Mouse (Mus musculus) telencephalon, adult 2 months (tissue): ENCODE results near the gene Rbm33.

ENCODE experiments used
- DNase-seq: peaks from one replicate; pipeline ENCODE4 v3.0.0-alpha.2; 2011; ENCODE audit warnings: low read depth, low spot score

Gene Rbm33

GRCm38 (mm10) chr5:28462741-28463590, 146.0 kb downstream of the Rbm33 start:
- DNase-seq = no peak

DNA sequence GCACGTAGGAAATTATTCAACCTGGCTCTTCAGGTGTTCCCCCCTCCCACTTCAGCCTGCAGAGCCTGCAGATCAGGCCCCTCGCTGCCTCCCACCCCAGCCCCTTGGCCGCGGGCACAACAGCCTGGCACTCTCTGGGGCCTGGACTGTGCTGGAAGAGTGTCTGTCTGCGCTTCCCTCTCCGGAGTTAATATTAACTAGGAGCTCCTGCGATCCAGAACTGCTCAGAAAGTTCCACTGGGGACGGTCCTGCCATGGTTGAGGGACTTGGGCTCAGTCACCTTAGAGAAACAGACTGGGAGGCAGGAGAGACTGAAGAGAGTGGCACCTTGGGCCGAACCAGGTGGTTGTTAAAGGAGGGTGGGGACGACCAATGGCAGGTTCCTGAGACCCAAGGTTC, 146.7 kb downstream of the Rbm33 start:
- DNase-seq = no peak

DNA sequence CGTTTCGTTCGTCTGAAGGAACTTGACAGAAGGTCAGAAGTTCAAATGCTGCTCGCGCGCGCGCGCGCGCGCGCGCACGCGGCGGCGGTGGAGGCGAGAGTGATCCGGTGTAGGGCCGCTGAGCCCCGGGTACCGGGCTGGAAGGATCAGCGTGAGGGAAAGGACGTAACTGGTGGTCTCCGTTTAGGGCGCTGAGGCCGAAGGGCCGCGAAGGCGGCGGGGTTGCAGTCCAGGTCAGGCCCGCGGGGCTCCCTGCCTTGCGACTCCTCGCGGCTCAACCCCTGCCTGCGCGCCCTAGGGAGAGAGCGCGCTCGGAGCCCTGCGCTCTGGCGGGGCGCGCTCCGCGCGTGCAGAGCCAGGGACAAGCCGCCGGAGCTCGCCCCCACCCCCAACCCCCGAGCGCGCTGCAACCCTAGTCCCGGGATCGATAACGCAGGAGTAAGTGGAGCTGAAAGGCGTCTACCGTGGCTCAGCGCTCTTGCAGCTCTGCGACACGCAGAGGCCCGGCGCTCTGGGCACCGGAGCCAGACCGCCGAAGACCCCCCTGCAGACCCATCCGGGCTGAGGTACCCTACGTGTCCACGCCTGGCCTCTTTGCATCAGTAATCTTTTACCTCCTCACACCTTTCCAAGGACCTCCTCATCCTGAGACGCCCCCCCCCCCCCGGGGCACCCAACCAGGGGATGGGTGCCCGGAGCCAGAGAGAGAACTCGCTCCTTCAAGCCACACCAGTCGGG, 147.6 kb downstream of the Rbm33 start:
- no peak for DNase-seq

- no peak for DNase-seq
These were observed 148.1 kb downstream of the Rbm33 start for GRCm38 (mm10) chr5:28465099-28465406.

DNA sequence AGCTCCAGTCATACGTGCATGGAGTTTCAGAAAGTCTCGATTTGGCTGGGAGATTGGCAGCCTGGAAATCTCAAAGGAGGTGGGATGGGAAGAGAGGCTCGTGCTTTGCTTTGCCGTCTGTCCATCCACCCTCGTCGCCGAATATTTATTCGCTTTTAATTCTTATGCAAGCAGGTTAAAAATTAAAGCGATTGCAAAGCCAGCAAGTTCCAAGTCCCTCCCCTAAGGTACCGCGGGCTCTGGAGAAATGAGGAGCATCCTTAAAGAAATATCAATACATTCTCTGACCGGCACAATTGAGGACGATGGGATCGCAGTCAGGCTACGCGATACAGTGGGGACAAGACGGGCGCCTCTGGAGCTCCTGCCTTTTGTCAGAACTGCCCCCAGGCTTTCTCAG, 148.6 kb downstream of the Rbm33 start:
- no peak for DNase-seq

- DNase-seq = no peak
These were observed 149.4 kb downstream of the Rbm33 start for GRCm38 (mm10) chr5:28466351-28466750.

DNA sequence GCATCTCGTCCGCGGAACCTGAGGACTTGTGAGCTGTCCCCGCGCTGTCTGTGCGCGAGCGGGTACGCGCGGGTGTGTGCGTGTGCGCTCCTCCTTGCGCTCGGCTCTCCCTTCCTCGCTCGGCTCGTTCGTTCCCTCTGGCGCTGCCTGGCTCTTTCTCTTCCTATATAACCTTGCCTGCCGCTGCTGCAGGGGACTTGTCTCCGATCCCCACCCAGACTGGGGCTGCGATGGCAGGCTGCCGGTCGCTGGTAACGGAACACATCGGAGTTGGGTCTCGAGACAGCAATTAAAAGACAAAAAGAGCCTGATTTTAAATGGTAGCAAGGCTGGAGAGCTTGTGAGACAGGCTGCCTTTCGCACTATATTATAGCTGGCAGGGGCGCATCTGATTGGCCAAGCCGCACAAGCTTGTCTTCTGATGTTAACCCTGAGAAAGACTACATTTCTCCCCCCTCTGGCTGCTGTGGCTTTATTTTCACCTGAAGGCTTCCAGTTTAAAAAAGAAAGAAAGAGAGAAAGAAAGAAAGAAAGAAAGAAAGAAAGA, 149.9 kb downstream of the Rbm33 start, which contains the start of gene Shh:
Gene Shh, minus strand, starts transcription at position 497 of the 547 bp plus-strand sequence.
- DNase-seq = no peak
